Mouse (Mus musculus): ENCODE measurements around the gene Lexm. TPM values are rescaled to one million over a fixed set of nuclear protein-coding genes. Genes with fewer than 3 reads are reported as not detected.

Lexm gene
- total and polyA plus RNA-seq, 3 experiments, result not detected

DNA sequence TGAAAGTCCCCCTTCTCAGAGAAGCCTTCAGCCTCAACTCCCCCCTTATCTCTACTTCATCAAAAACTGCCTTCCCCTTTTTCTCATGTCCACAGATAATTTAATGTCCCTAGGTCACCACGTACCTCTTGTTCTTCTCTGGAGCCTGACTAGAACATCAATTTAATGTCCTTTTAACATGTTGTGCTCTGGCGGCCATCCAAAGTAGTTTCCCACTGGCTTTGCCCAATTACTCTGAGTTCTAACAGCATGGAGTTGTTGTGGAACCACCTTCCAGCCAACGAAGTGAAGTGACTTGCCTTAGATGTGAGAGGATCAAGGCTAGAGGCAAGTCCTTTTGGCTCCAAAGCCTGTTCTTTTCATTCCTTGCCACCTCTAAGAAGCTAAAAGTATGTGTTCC lies 75.5 kb downstream of the Lexm start:
- no peaks in the 10 kb centered on the region for H3K4me1 ChIP-seq (ENCODE audit: control insufficient read depth, insufficient read depth, low read length)
- TF ChIP-seq EP300 (IDR thresholded peaks at IDR 0.05; ENCODE audit: insufficient read depth, low read depth, low read length), result no peak
- no peak for TF ChIP-seq CTCF (IDR thresholded peaks at IDR 0.05)
- no peak for TF ChIP-seq POLR2A (IDR thresholded peaks at IDR 0.05; ENCODE audit: insufficient read depth, low read depth, low read length)
- no peaks in the 10 kb centered on the region for H3K36me3 ChIP-seq (ENCODE audit: control insufficient read depth, insufficient read depth, low read length)
- H3K27me3 ChIP-seq (ENCODE audit: control insufficient read depth, insufficient read depth, low read length), result no peaks in the 10 kb centered on the region
- intact Hi-C loops (cut with DNase I), result no loop called here
- no peak overlapping the region for H3K9ac ChIP-seq (ENCODE audit: low read depth, low read length)
- WGBS, result 66% methylated on average over 3 of the region's 3 CpGs
- no peaks in the 10 kb centered on the region for H3K79me2 ChIP-seq (replicated peaks; ENCODE audit: control insufficient read depth, insufficient read depth, low read length)
- H3K4me3 ChIP-seq, result no peak overlapping the region
- no peak overlapping the region for H3K27ac ChIP-seq
- DNase-seq, result no peak

Other genes with a start within 250 kb of the Lexm start
- gene Pcsk9, start 152.9 kb downstream of the Lexm start, total RNA-seq (2021), result not detected
- gene Pcsk9, start 152.9 kb downstream of the Lexm start, polyA plus RNA-seq (2012; rRNA removed), result 0.02 TPM in 1 of 2 replicates, not detected in the other
- not detected for gene Bsnd, start 125.0 kb downstream of the Lexm start, total RNA-seq (2021)
- not detected in 2 replicates for gene Bsnd, start 125.0 kb downstream of the Lexm start, polyA plus RNA-seq (2012; rRNA removed)
- 1 to 10 TPM; 1.4 to 4.0 TPM for gene Dhcr24, start 56.2 kb downstream of the Lexm start, total RNA-seq (2021)
- gene Dhcr24, start 56.2 kb downstream of the Lexm start, polyA plus RNA-seq (2012; rRNA removed), result 5.2 and 5.4 TPM in 2 replicates
- not detected for gene Ttc22, start 5.2 kb upstream of the Lexm start, total RNA-seq (2021)
- gene Ttc22, start 5.2 kb upstream of the Lexm start, polyA plus RNA-seq (2012; rRNA removed), result 0.15 and 0.21 TPM in 2 replicates
- 1 to 10 TPM; 4.9 to 5.9 TPM for gene Pars2, start 33.8 kb upstream of the Lexm start, total RNA-seq (2021)
- gene Pars2, start 33.8 kb upstream of the Lexm start, polyA plus RNA-seq (2012; rRNA removed), result 6.7 and 11.5 TPM in 2 replicates
- gene Ttc4, start 61.7 kb upstream of the Lexm start, total RNA-seq (2021), result 10 to 100 TPM; 16.9 to 18.5 TPM
- gene Ttc4, start 61.7 kb upstream of the Lexm start, polyA plus RNA-seq (2012; rRNA removed), result 28.7 and 43.8 TPM in 2 replicates
- gene Mroh7, start 113.7 kb upstream of the Lexm start, total RNA-seq (2021), result under 1 TPM; 0.29 to 0.34 TPM
- 1.00 and 1.2 TPM in 2 replicates for gene Mroh7, start 113.7 kb upstream of the Lexm start, polyA plus RNA-seq (2012; rRNA removed)
- gene Fam151a, start 116.6 kb upstream of the Lexm start, total RNA-seq (2021), result under 1 TPM; 0.23 to 0.31 TPM
- 0.31 and 0.41 TPM in 2 replicates for gene Fam151a, start 116.6 kb upstream of the Lexm start, polyA plus RNA-seq (2012; rRNA removed)
- 10 to 100 TPM; 27.5 to 48.6 TPM for gene Acot11, start 187.8 kb upstream of the Lexm start, total RNA-seq (2021)
- 16.4 and 25.2 TPM in 2 replicates for gene Acot11, start 187.8 kb upstream of the Lexm start, polyA plus RNA-seq (2012; rRNA removed)